Mouse (Mus musculus) brown adipose tissue, adult 24 weeks (tissue): Measurements from ENCODE around the gene Gm11444. TPM values are rescaled to one million over a fixed set of nuclear protein-coding genes. Genes with fewer than 3 reads are reported as not detected.

Experiments
- H3K27ac ChIP-seq: fragments of 200-500 bp; replicated peaks from 2 replicates; pipeline ENCODE4 v1.5.1; 2012; ENCODE audit warnings: low read depth, mild to moderate bottlenecking, low read length
- H3K4me1 ChIP-seq: fragments of 200-500 bp; 2 replicates; pipeline ENCODE4 v1.6.1; 2012; ENCODE audit warnings: low read length, mixed read lengths; ENCODE audit not compliant: control insufficient read depth, insufficient read depth, insufficient read length
- H3K4me3 ChIP-seq: fragments of 200-500 bp; 2 replicates; pipeline ENCODE4 v1.5.1; 2012; ENCODE audit warnings: low read depth, mild to moderate bottlenecking, low read length, moderate library complexity; ENCODE audit not compliant: insufficient read depth
- polyA plus RNA-seq: library from polyadenylated mRNA; stranded (reverse); fragments of >200 nt; gene quantifications from 2 replicates; pipeline ENCODE4 v1.2.4, GENCODE M21; 2012; ENCODE audit not compliant: missing spikeins, insufficient read depth, insufficient read length

Gene Gm11444
- polyA plus RNA-seq, 1 experiment = not detected

- Histone ChIP-seq H3K4me1 (peaks cover 11% of the 10 kb centered on the region), H3K27ac (no peak overlapping the region), H3K4me3 (peak overlapping the region; percentile 76; the same call in 1 of the 2 replicates)
Measured at GRCm38 (mm10) chr11:85842596-85843346, 7.4 kb downstream of the Gm11444 start.

GRCm38 (mm10) chr11:85841980-85842379 is 8.2 kb downstream of the Gm11444 start:
- Histone ChIP-seq H3K4me1 (peaks cover 8% of the 10 kb centered on the region), H3K4me3 (peak overlapping the region; percentile 34), H3K27ac (no peak overlapping the region)

- H3K4me3 ChIP-seq = peak overlapping the region; percentile 11; the same call in 1 of the 2 replicates
- H3K4me1 ChIP-seq = peaks cover 7% of the 10 kb centered on the region
- no peak overlapping the region for H3K27ac ChIP-seq
Measured at GRCm38 (mm10) chr11:85841211-85841681, 8.9 kb downstream of the Gm11444 start.

GRCm38 (mm10) chr11:85840803-85841145 is 9.4 kb downstream of the Gm11444 start:
- H3K4me1 ChIP-seq = peaks cover 7% of the 10 kb centered on the region
- H3K27ac ChIP-seq = no peak overlapping the region
- peak overlapping the region; percentile 11 for H3K4me3 ChIP-seq

- H3K4me3 ChIP-seq = peak overlapping the region; percentile 11; the same call in 1 of the 2 replicates
- H3K27ac ChIP-seq = no peak overlapping the region
- H3K4me1 ChIP-seq = peaks cover 3% of the 10 kb centered on the region
Measured at GRCm38 (mm10) chr11:85840031-85840802, 9.9 kb downstream of the Gm11444 start.

GRCm38 (mm10) chr11:85839258-85840030 is 10.7 kb downstream of the Gm11444 start:
- Histone ChIP-seq H3K4me1 (no peaks in the 10 kb centered on the region), H3K4me3 (no peak overlapping the region), H3K27ac (no peak overlapping the region)

GRCm38 (mm10) chr11:85838424-85839257 is 11.5 kb downstream of the Gm11444 start:
- peak overlapping the region; percentile 47 for H3K4me3 ChIP-seq
- H3K27ac ChIP-seq = 0 out of 2 replicates have a peak overlapping the region, but pooled peaks have one; percentile 2
- H3K4me1 ChIP-seq = no peaks in the 10 kb centered on the region

GRCm38 (mm10) chr11:85837648-85838423 is 12.3 kb downstream of the Gm11444 start:
- Histone ChIP-seq H3K27ac (peak overlapping the region; percentile 12), H3K4me1 (no peaks in the 10 kb centered on the region), H3K4me3 (peak overlapping the region; percentile 47)

- Histone ChIP-seq H3K4me1 (no peaks in the 10 kb centered on the region), H3K27ac (peak overlapping the region; percentile 12), H3K4me3 (peak overlapping the region; percentile 47)
Measured at GRCm38 (mm10) chr11:85837291-85837647, 12.9 kb downstream of the Gm11444 start.

- Histone ChIP-seq H3K4me3 (peak overlapping the region; percentile 47), H3K27ac (peak overlapping the region; percentile 12; the same call in 1 of the 2 replicates), H3K4me1 (no peaks in the 10 kb centered on the region)
Measured at GRCm38 (mm10) chr11:85836523-85837290, 13.4 kb downstream of the Gm11444 start.

- H3K4me1 ChIP-seq = no peaks in the 10 kb centered on the region
- H3K27ac ChIP-seq = 0 out of 2 replicates have a peak overlapping the region, but pooled peaks have one; percentile 5
- H3K4me3 ChIP-seq = peak overlapping the region; percentile 47
Measured at GRCm38 (mm10) chr11:85835753-85836522, 14.2 kb downstream of the Gm11444 start.

GRCm38 (mm10) chr11:85835001-85835752 is 15.0 kb downstream of the Gm11444 start:
- H3K4me3 ChIP-seq = peak overlapping the region; percentile 57
- no peaks in the 10 kb centered on the region for H3K4me1 ChIP-seq
- peak overlapping the region; percentile 5; the same call in 1 of the 2 replicates for H3K27ac ChIP-seq
